Mouse (Mus musculus) G1E (cell line): ENCODE results near the gene Kif13a.

Experiments used
- CTCF ChIP-seq: IDR thresholded peaks from 2 replicates; pipeline ENCODE4 v1.5.1; 2012; ENCODE audit warnings: low read depth, low read length, inconsistent platforms, mixed read lengths
- GATA1 ChIP-seq: IDR thresholded peaks from 2 replicates; pipeline ENCODE4 v1.6.1; 2012; ENCODE audit warnings: borderline replicate concordance, low read length, inconsistent platforms, mixed read lengths
- POLR2AphosphoS5 ChIP-seq: IDR thresholded peaks from 2 replicates; pipeline ENCODE4 v1.6.1; 2012; ENCODE audit warnings: low read depth, low read length, inconsistent platforms; ENCODE audit not compliant: insufficient replicate concordance
- TAL1 ChIP-seq: conservative IDR thresholded peaks from 2 replicates; pipeline ENCODE4 v1.6.1; 2012; ENCODE audit warnings: low read depth, low read length, inconsistent platforms, mixed read lengths

DNA sequence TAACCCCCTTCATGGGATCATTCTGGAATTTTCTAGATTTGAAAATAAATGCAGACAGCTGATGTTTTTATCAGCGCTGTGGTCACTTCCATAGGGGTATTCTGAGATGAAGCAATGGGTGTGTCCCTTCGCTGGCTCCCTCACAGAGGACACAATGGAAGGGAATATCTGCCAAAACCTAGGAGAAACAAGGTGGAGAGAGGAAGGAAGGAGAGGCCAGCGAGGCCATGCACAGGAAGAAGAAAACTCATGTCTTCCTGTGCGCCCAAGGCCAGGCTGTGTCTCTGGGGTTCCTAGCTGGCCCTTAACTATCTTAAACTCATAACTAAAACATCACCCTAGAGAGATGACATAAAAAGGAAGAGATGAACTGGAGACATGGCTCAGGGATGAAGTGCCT, 52.6 kb downstream of the Kif13a start:
- no peak for TF ChIP-seq CTCF
- TF ChIP-seq TAL1 = no peak
- no peak for TF ChIP-seq GATA1
- TF ChIP-seq POLR2AphosphoS5 = no peak
